Mouse (Mus musculus): ENCODE measurements around the gene Sf1.

DNA sequence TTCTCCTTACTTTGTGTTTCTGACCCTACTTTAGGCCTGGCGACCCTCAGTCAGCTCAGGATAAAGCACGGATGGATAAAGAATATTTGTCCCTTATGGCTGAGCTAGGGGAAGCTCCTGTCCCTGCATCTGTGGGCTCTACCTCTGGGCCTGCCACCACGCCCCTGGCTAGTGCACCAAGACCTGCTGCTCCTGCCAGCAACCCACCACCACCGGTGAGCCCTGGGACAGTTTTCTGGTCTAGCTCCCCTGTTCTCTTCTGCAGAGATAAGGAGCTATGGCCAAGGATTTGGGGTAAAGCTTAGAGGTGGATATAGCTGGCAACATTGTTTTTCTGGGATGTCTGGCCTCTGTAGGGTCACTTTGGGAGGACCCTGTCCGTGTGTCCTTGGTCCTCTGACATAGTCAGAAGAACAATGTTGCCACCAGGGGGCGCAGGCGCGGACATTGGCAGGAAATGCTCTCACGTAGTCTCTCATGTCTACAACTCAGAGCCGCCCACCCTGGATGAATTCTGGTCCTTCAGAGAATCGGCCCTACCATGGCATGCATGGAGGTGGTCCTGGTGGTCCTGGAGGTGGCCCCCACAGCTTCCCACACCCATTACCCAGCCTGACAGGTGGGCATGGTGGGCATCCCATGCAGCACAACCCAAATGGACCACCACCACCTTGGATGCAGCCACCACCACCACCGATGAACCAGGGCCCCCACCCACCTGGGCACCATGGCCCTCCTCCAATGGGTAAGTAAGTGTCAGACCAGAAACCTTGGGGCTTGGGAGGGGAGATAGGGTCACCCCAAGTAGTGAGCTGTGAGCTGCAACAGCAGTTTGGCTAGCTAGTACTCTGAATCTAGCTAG lies 10.3 kb downstream of the Sf1 start:
- TF ChIP-seq POLR2A (IDR thresholded peaks at IDR 0.05; ENCODE audit: borderline replicate concordance, extremely low read depth, insufficient read depth, insufficient read length, poor library complexity, severe bottlenecking) (no peak), CTCF (IDR thresholded peaks at IDR 0.05; ENCODE audit: borderline replicate concordance, extremely low read depth, insufficient read depth, insufficient read length) (peak; percentile 78)
